Mouse (Mus musculus): ENCODE measurements around the gene Il18. TPM values are rescaled to one million over a fixed set of nuclear protein-coding genes. Genes with fewer than 3 reads are reported as not detected.

Il18 gene
- total and polyA plus RNA-seq, 3 experiments, result not detected

GRCm38 (mm10) chr9:50540170-50540569 lies 14.5 kb upstream of the Il18 start:
- H3K4me1 ChIP-seq (ENCODE audit: control insufficient read depth in 1 of 2, insufficient read depth in 2 of 2, low read length in 2 of 2), result peaks cover 2 to 14% of the 10 kb centered on the region in 2 experiments; a peak in 3 of 4 replicates
- H3K79me2 ChIP-seq (ENCODE audit: control insufficient read depth, insufficient read depth, low read length, poor library complexity), result no peaks in the 10 kb centered on the region
- DNase-seq (ENCODE audit: low read depth, low spot score), result no peak
- H3K27me3 ChIP-seq (ENCODE audit: control insufficient read depth in 1 of 2, insufficient read depth in 2 of 2, low read length in 2 of 2), result peaks cover 0 to 3% of the 10 kb centered on the region in 2 experiments; a peak in 2 of 4 replicates
- no peak overlapping the region for H3K27ac ChIP-seq (ENCODE audit: control insufficient read depth, low read depth, low read length)
- H3K9me3 ChIP-seq (replicated peaks; ENCODE audit: insufficient read depth, low read length), result no peaks in the 10 kb centered on the region
- H3K36me3 ChIP-seq (ENCODE audit: control insufficient read depth in 1 of 2, insufficient read depth in 2 of 2, low read length in 2 of 2), result peaks cover 0 to 5% of the 10 kb centered on the region in 2 experiments; a peak in 2 of 4 replicates
- TF ChIP-seq USF2 (IDR thresholded peaks at IDR 0.05; ENCODE audit: borderline replicate concordance in 1 of 2, insufficient read depth in 1 of 2, low read depth in 1 of 2, low read length in 2 of 2) (no peak), MEF2A (IDR thresholded peaks at IDR 0.05; ENCODE audit: extremely low read depth, insufficient replicate concordance, low read depth, low read length, poor library complexity, severe bottlenecking) (no peak), CHD2 (IDR thresholded peaks at IDR 0.05; ENCODE audit: low read length) (no peak), RAD21 (IDR thresholded peaks at IDR 0.05; ENCODE audit: low read depth, low read length) (no peak), CTCF (IDR thresholded peaks at IDR 0.05 in 2 of 3, conservative IDR thresholded peaks at IDR 0.05 in 1 of 3; ENCODE audit: control insufficient read depth in 1 of 3, insufficient read depth in 1 of 3, low read depth in 2 of 3, low read length in 3 of 3, poor library complexity in 1 of 3, severe bottlenecking in 1 of 3) (no peak), SIN3A (IDR thresholded peaks at IDR 0.05; ENCODE audit: low read length) (no peak), TCF12 (IDR thresholded peaks at IDR 0.05; ENCODE audit: low read depth, low read length) (no peak), POLR2AphosphoS5 (IDR thresholded peaks at IDR 0.05; ENCODE audit: borderline replicate concordance, low read depth, low read length) (no peak), POLR2AphosphoS2 (IDR thresholded peaks at IDR 0.05; ENCODE audit: low read length) (no peak), MYB (IDR thresholded peaks at IDR 0.05; ENCODE audit: low read depth, low read length) (no peak), RCOR1 (IDR thresholded peaks at IDR 0.05; ENCODE audit: low read depth, low read length) (no peak), GATA1 (IDR thresholded peaks at IDR 0.05; ENCODE audit: low read depth, low read length) (no peak)
- no peak overlapping the region for H3K4me3 ChIP-seq (ENCODE audit: control insufficient read depth in 1 of 2, insufficient read depth in 1 of 2, low read depth in 2 of 2, low read length in 2 of 2)
- no peak overlapping the region for H3K9ac ChIP-seq (ENCODE audit: control insufficient read depth, low read depth, low read length, poor library complexity, severe bottlenecking)

GRCm38 (mm10) chr9:50542401-50542800 lies 12.2 kb upstream of the Il18 start:
- Histone ChIP-seq H3K9me3 (replicated peaks; ENCODE audit: insufficient read depth, low read length) (no peaks in the 10 kb centered on the region), H3K27me3 (ENCODE audit: control insufficient read depth in 1 of 2, insufficient read depth in 2 of 2, low read length in 2 of 2) (peaks cover 0 to 3% of the 10 kb centered on the region in 2 experiments; a peak in 2 of 4 replicates), H3K36me3 (ENCODE audit: control insufficient read depth in 1 of 2, insufficient read depth in 2 of 2, low read length in 2 of 2) (no peaks in the 10 kb centered on the region; a peak in 1 of 4 replicates), H3K27ac (ENCODE audit: control insufficient read depth, low read depth, low read length) (no peak overlapping the region), H3K9ac (ENCODE audit: control insufficient read depth, low read depth, low read length, poor library complexity, severe bottlenecking) (no peak overlapping the region), H3K4me1 (ENCODE audit: control insufficient read depth in 1 of 2, insufficient read depth in 2 of 2, low read length in 2 of 2) (peaks cover 0 to 3% of the 10 kb centered on the region in 2 experiments; a peak in 2 of 4 replicates), H3K79me2 (ENCODE audit: control insufficient read depth, insufficient read depth, low read length, poor library complexity) (no peaks in the 10 kb centered on the region), H3K4me3 (ENCODE audit: control insufficient read depth in 1 of 2, insufficient read depth in 1 of 2, low read depth in 2 of 2, low read length in 2 of 2) (no peak overlapping the region)
- no peak for DNase-seq (ENCODE audit: low read depth, low spot score)
- TF ChIP-seq MAX (IDR thresholded peaks at IDR 0.05; ENCODE audit: low read length) (no peak), HCFC1 (IDR thresholded peaks at IDR 0.05; ENCODE audit: low read depth, low read length) (no peak), CHD2 (IDR thresholded peaks at IDR 0.05; ENCODE audit: low read length) (no peak)

Data from MEL (cell line).